In the genomic region with DNA sequence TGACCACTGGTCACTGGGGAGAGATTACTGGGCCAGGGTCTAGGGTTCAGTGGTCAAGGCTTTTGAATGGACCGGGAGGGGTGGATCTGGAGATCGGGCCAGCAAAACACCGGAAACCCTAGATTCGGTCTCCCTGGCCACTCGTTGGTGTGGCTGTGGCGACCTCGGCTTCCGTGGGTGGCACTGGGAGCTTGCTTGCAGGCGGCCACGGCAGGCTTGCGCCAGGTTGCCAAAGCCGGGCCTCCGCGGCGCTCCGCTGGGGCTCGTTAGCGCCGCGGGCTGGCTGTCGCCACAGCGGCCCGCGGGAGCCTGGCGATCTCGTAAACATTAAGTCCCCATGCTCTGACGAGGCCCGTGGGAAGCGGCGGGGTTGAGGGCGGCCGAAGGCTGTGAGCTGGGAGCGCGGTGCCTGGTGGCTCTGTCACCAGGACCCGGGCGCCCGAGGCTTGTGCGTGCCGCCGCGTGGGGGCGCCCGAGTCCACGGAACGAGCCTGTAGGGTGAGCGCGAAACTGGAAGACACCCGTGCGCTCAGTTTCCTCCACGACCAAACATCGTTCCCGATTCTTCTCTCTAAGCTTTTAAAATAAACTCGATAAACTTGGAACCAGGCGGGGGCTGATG, we compare ENCODE assay signal across 1 mouse cellular context.
TF ChIP-seq lines count a peak whose summit lies in the region.

No protein-coding gene starts in this region.

TF ChIP-seq in myocyte, 11 proteins besides CTCF, POLR2A, EP300 and RAD21:
- no peak for TF ChIP-seq CEBPB (IDR thresholded peaks at IDR 0.05; ENCODE audit: insufficient read depth, poor library complexity, severe bottlenecking)
- no peak for TF ChIP-seq REST (IDR thresholded peaks at IDR 0.05; ENCODE audit: insufficient read depth, insufficient read length)
- TF ChIP-seq MYOG (IDR thresholded peaks at IDR 0.05; ENCODE audit: control insufficient read depth in 1 of 3, insufficient read depth in 1 of 3, insufficient read length in 2 of 3, low read depth in 2 of 3): no peak
- no peak for TF ChIP-seq TCF3 (IDR thresholded peaks at IDR 0.05; ENCODE audit: insufficient read length, low read depth)
- no peak for TF ChIP-seq POLR2AphosphoS2 (IDR thresholded peaks at IDR 0.05; ENCODE audit: insufficient read length, low read depth)
- no peak for TF ChIP-seq MYOD1 (IDR thresholded peaks at IDR 0.05; ENCODE audit: control insufficient read depth in 1 of 3, insufficient read length in 2 of 3, low read depth in 2 of 3)
- TF ChIP-seq MAX (IDR thresholded peaks at IDR 0.05; ENCODE audit: low read depth): no peak
- no peak for TF ChIP-seq SRF (IDR thresholded peaks at IDR 0.05; ENCODE audit: control insufficient read depth, insufficient read length, low read depth)
- TF ChIP-seq USF1 (IDR thresholded peaks at IDR 0.05; ENCODE audit: low read depth): no peak
- TF ChIP-seq TCF12 (IDR thresholded peaks at IDR 0.05; ENCODE audit: insufficient read depth, poor library complexity, severe bottlenecking): no peak
- TF ChIP-seq E2F4 (IDR thresholded peaks at IDR 0.05; ENCODE audit: insufficient read depth): no peak
